Mouse (Mus musculus) liver, adult 2 months (tissue): ENCODE data around the gene Cavin3.

Experiments used
- CTCF ChIP-seq: fragments of 200-500 bp; IDR thresholded peaks from 2 replicates; pipeline ENCODE4 v1.5.1; 2011; ENCODE audit warnings: low read depth, low read length, control low read depth
- POLR2A ChIP-seq: fragments of 200-500 bp; IDR thresholded peaks from 2 replicates; pipeline ENCODE4 v1.6.1; 2011; ENCODE audit warnings: low read length, control low read depth; ENCODE audit not compliant: insufficient read depth; ENCODE audit errors: extremely low read depth

- TF ChIP-seq POLR2A (no peak), CTCF (no peak)
Measured at GRCm38 (mm10) chr7:105476683-105477432, 5.2 kb downstream of the Cavin3 start.
